Mouse (Mus musculus) ES-E14 (cell line): ENCODE data around the gene Arl6ip4.

Source experiments
- CHD2 ChIP-seq: IDR thresholded peaks from 2 replicates; pipeline ENCODE4 v1.6.1; 2014; ENCODE audit warnings: mild to moderate bottlenecking, low read depth, low read length, inconsistent platforms
- ZC3H11A ChIP-seq: IDR thresholded peaks from 2 replicates; pipeline ENCODE4 v1.6.1; 2012; ENCODE audit warnings: low read depth, mild to moderate bottlenecking, inconsistent platforms, low read length, borderline replicate concordance
- ZNF384 ChIP-seq: IDR thresholded peaks from 2 replicates; pipeline ENCODE4 v1.6.1; 2012; ENCODE audit warnings: low read depth, low read length, inconsistent platforms

- TF ChIP-seq CHD2 (no peak), ZC3H11A (no peak), ZNF384 (no peak)
Measured at GRCm38 (mm10) chr5:124167621-124168020, 51.7 kb downstream of the Arl6ip4 start.
